7 mouse cellular contexts compared by ENCODE assay signal in genomic region chr7:135616479-135616878, GRCm38 (mm10).
DNase-seq lines count a peak whose midpoint lies in the region; ATAC-seq and TF ChIP-seq lines count a peak whose summit lies in the region.
"Not testable (repeated sequence)": the region's sequence is repeated elsewhere in the genome, so short reads cannot be mapped to it uniquely, and the experiment has no call there.

No protein-coding gene starts in this region.

- not testable (repeated sequence) for H3K27me3 ChIP-seq in kidney, postnatal 0 days (ENCODE audit: insufficient read depth, low read length); liver, postnatal 0 days (ENCODE audit: insufficient read depth, low read length)

- DNase-seq in heart, adult 11 months: peak; percentile 87
- not testable (repeated sequence) for DNase-seq in kidney, postnatal 0 days (ENCODE audit: low spot score); liver, postnatal 0 days
- DNase-seq in lung, postnatal 36 days: peak; percentile 52

- H3K36me3 ChIP-seq in kidney, postnatal 0 days (ENCODE audit: insufficient read depth, low read length); liver, postnatal 0 days (replicated peaks; ENCODE audit: insufficient read depth, low read length): not testable (repeated sequence)

- not testable (repeated sequence) for TF ChIP-seq POLR2A in bone marrow, adult 2 months (IDR thresholded peaks at IDR 0.05; ENCODE audit: borderline replicate concordance, control insufficient read depth, low read depth, low read length)

- not testable (repeated sequence) for H3K27ac ChIP-seq in bone marrow, adult 2 months (ENCODE audit: control insufficient read depth, insufficient read depth, low read depth, low read length, poor library complexity); kidney, postnatal 0 days; liver, postnatal 0 days (ENCODE audit: low read depth)

- H3K4me1 ChIP-seq in bone marrow, adult 2 months (ENCODE audit: control insufficient read depth, insufficient read depth, low read length); kidney, postnatal 0 days (replicated peaks; ENCODE audit: insufficient read depth, low read length); liver, postnatal 0 days (ENCODE audit: insufficient read depth): not testable (repeated sequence)

- H3K9ac ChIP-seq in kidney, postnatal 0 days (ENCODE audit: low read depth, low read length); liver, postnatal 0 days (replicated peaks): not testable (repeated sequence)

- TF ChIP-seq EP300 in liver, postnatal 0 days (IDR thresholded peaks at IDR 0.05; ENCODE audit: low read depth): not testable (repeated sequence)

- not testable (repeated sequence) for H3K4me3 ChIP-seq in bone marrow, adult 2 months (replicated peaks; ENCODE audit: control insufficient read depth, low read depth, low read length); kidney, postnatal 0 days (replicated peaks; ENCODE audit: low read depth, low read length); liver, postnatal 0 days (ENCODE audit: low read depth, low read length)

- not testable (repeated sequence) for H3K9me3 ChIP-seq in kidney, postnatal 0 days (replicated peaks; ENCODE audit: low read length); liver, postnatal 0 days (ENCODE audit: low read length)

- ATAC-seq in hematopoietic stem cell, adult 5-6 weeks (replicated peaks in 1 of 2; ENCODE audit: insufficient read depth in 1 of 2, low FRiP score in 2 of 2, low TSS enrichment in 1 of 2, low read depth in 1 of 2, poor library complexity in 2 of 2, severe bottlenecking in 2 of 2): peak; percentile 59; a peak in 2 of 4 replicates
- not testable (repeated sequence) for ATAC-seq in kidney, postnatal 0 days (replicated peaks; ENCODE audit: low FRiP score, low read depth); liver, postnatal 0 days
- peak; percentile 80 for ATAC-seq in monocyte, adult 5-6 weeks (replicated peaks; ENCODE audit: insufficient number of reproducible peaks, low FRiP score, low TSS enrichment, poor library complexity, severe bottlenecking)

- TF ChIP-seq CTCF in bone marrow, adult 2 months (IDR thresholded peaks at IDR 0.05; ENCODE audit: control insufficient read depth, insufficient read depth, low read length): peak; percentile 64
- TF ChIP-seq CTCF in kidney, postnatal 0 days (IDR thresholded peaks at IDR 0.05; ENCODE audit: low read depth): peak; percentile 25; the same call in 1 of the 2 replicates
- TF ChIP-seq CTCF in liver, postnatal 0 days (IDR thresholded peaks at IDR 0.05; ENCODE audit: low read depth): peak; percentile 51

- not testable (repeated sequence) for H3K4me2 ChIP-seq in kidney, postnatal 0 days (ENCODE audit: low read length); liver, postnatal 0 days (ENCODE audit: low read depth, low read length)
